Mouse (Mus musculus) mesoderm, embryonic 11.5 days (tissue): Measurements from ENCODE around the gene Phactr3.
A peak's percentile ranks its signal among the peaks of the same experiment; 100 is the strongest.

Experiments used
- DNase-seq: peaks from one replicate; pipeline ENCODE4 v3.0.0-alpha.2; 2012; ENCODE audit warnings: low read depth, low spot score

Phactr3 gene

GRCm38 (mm10) chr2:178257117-178257825 is 138.5 kb downstream of the Phactr3 start:
- peak; percentile 74 for DNase-seq

DNA sequence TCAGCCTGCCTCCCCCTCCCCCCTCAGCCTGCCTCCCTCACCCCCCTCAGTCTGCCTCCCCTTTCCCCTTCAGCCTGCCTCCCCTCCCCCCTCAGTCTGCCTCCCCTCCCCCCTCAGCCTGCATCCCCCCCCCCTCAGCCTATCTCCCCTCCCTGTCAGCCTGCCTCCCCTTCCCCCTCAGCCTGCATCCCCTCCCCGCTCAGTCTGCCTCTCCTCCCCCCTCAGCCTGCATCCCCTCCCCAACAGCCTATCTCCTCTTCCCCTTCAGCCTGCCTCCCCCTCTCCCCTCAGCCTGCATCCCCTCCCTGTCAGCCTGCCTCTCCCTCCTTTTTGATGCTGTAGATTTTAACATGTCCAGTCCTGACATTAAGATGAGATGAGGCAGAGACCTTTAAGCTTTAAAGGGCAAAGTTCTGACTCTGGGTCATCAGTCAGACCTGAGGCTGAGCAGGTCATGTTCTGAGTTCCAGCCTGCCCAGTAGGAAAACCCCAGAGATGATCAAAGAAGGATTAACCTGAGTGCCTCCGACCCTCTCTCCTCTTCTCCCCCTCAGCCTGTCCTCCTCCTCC is 139.3 kb downstream of the Phactr3 start:
- peak; percentile 29 for DNase-seq

- no peak for DNase-seq
Observed at GRCm38 (mm10) chr2:178263055-178263454, 144.3 kb downstream of the Phactr3 start.

DNA sequence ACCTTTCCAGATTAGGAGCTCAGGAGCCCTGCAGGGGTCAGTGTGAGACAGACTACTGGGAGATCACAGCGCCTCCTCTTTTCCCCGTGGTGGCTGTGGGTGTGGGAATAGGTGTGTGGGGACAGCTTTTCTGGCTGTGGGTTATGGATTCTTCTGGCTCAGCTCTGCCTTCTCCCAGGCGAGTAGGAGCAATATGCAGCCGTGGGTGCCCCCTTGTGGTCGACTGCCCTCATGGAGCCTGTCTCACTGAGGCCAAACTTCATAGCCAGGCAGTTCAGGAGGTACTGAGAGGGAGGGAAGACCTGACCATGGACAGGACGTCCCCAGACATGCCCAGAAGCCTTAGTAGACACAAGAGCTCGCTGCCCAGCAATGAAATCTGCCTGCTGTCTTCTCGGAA is 145.6 kb downstream of the Phactr3 start:
- DNase-seq = peak; percentile 82

- no peak for DNase-seq
Observed at GRCm38 (mm10) chr2:178265454-178265853, 146.7 kb downstream of the Phactr3 start.

DNA sequence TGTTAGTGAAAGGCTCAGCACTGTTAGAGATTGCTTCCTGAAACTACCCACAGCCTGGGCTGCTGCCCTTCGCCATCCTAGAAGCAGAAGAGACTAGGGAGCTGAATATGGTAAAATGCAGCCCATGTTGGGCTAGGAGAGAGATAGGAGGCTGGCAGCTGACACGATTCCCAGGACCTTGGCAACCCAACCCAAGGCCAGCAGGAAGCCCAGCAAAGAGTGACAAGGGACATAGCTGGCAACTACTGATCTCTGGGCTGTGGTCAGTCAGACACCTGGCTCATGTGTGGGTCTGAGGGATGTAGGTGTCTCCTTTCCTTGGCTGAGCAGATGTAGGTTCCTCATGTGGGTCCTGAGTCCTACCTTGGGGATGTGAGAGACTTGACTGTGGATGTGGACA is 152.0 kb downstream of the Phactr3 start:
- DNase-seq = no peak

DNA sequence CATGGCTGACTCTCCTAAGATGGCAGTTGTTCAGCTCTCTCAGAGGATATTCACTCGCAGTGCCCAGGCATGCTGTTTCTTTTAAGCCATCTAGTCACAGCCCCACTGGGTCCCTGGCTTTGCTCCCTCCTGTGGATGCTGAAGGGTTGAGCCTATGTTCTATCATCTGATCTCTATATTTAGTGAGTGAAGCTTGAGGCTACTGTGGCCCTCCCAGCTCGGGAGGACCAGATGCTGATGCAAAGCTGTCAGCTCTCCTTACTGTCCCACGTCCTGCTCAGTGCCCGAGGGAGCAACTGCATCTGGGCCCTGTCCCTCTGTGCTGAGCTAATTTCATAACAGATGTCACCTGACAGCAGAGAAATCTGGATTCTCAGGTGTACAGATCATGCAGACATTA is 153.6 kb downstream of the Phactr3 start:
- no peak for DNase-seq

DNA sequence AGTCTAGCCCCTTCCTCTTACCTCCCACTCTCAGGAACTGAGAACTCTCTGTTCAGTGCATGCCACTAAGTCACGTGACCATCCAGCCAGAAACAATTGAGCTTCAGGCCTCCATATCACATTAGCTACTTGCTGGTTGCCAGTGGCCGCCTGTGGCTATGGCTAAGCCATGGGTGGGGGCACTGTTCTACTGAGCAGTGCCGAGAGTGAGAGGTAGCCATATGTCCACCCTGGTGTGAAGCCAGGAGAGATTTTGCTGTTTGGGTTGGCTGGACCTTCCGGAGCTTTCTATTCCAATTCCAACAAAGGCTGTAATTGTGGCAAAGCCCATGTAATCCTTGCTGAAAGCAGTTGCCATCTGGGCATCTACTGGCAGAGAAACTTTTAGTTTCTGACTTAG is 155.4 kb downstream of the Phactr3 start:
- DNase-seq = no peak

DNA sequence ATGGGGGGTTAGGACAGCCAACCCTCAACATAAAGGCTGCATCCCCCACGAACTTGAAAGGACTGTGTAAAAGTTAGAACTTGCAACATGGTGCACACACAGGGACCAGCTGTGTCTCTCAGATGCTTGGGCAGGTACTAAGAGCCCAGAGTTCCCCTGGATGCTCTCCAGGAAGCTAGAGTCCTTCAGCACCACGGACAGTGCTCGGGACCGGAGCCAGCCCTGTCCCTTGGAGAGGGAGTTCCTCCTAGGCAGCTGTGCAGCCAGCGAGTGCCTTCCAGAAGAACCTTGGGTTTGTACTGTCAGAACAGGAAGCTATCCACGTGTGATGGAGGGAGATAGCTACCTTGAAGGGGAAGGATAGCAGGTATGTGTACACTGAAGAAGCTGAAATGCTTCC is 158.4 kb downstream of the Phactr3 start:
- peak; percentile 77 for DNase-seq

DNA sequence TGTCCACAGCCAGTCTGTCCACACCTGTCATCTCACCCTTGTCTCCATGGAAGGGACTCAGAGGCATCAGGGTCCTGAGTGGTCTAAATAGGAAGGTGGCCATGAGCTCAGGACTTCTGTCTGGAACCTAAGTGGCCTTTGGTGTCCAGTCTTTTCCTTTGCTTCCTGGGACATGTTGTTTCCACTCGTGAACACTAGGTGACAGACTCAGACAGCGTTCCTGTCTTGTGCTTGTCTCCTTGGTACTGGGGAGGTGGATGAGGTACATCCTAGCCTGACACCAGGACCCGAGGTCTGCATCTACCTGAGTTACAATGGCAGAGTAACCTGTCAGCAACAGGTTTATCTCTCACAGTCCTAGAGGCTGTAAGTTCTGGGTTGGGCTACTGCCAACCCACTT is 162.4 kb downstream of the Phactr3 start:
- DNase-seq = no peak

DNA sequence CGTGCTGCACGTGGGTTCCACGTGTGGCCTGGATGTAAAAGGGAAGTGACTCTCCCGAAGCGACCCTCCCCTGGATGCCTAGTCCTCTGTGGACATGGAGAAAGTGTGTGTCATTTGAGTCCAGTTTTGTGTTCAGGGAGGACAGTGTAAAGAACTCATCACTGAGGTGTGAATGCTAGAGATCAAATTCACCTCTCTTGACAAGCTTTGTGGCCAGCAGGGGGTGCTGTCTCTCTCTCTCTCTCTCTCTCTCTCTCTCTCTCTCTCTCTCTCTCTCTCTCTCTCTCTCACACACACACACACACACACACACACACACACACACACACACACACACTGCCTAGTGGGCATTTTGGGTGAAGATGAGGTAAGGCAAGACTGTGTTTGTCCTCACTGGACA is 168.5 kb downstream of the Phactr3 start:
- peak; percentile 25 for DNase-seq

DNA sequence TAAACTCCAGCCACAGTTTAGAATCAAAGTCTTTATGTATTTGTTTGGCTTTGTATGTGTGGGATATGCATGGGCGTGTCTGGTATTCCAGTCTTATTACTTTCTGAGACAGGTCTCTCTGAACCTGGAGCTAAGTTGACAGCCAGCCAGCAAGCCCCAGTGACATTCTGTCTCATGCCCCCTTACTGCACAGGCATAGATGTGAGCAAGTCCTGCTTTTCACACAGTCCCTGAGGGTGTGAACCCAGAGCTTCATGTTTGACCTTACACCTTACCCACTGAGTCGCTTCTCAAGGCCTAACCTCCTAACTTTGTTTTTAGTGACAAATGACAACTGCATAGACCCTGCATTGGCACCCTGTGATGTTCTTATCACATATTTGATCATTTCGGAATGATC is 169.9 kb downstream of the Phactr3 start:
- DNase-seq = no peak

- DNase-seq = peak; percentile 71
Observed at GRCm38 (mm10) chr2:178303453-178304187, 184.8 kb downstream of the Phactr3 start.

DNA sequence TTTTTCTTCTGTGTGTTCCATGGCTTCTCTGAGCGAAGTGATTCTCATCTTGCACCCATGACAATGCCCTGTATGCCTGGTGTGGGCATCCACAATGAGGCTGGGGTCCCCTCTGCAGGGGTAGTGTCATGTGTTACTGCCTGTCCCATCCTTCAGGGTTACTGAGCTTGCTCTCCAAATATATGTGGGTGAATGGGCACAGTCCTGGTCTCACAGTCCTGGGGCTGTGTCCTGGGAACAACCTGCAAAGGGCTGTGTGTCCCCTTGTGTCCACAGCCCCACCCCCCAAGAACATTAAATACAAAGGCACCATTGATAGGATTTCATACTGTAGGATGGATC is 185.4 kb downstream of the Phactr3 start:
- DNase-seq = no peak

DNA sequence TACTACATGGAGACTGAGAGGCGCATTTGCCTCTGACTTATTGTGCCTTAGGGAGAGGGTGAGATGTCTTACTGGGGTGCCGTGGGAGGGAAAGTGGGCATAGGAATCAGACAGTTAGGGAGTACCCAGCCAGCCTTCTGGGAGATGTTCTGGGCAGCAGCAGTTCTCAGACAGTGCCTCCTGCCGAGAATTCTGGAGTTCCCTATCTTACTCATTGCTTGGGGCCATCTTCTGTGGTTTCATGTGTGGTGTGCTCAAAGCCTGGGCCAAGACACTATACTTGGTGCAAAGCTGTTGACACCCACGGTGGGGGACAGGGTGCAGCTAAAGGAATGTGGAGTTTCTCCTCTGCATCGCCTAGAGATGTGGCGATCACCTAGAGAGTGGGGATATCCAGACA is 185.9 kb downstream of the Phactr3 start:
- no peak for DNase-seq

DNA sequence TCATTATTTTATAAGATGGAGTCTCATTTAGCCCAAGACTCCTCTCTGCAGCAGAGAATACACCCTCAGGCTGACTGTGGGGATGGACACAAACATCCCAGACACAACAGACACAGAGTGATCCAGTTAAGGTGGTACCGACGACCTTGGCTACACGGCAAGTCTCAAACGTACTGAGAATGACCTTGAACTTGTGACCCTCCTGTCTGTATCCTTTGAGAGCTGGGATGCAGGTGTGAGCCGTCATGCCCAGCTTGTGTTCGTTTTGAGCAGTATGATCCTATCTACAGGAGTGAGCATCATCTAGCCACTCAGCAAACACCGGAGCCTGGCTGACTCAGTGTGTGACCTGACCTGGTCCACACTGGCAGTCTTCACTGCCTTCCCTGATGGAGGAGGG is 194.8 kb downstream of the Phactr3 start:
- DNase-seq = no peak

DNA sequence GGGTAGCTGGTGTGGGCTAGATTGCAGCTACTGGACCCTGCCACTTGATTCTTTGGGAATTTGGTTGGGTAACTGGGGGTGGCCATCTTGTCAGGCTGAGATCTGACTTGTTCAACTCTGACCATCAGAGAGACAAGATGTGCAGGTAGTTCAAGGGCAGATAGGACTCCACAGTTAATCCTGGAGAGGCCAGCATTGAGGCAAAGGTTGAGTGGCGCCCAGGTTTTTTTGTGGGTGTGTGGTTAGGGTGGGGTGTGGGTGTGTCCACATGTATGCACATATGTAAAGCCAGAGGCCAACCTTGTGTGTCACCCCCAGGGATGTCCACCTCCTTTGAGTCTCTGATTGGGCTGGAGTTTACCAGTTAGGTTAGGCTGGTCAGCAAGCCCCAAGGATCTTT is 197.5 kb downstream of the Phactr3 start:
- DNase-seq = no peak

GRCm38 (mm10) chr2:178319766-178320165 is 201.0 kb downstream of the Phactr3 start:
- DNase-seq = no peak

DNA sequence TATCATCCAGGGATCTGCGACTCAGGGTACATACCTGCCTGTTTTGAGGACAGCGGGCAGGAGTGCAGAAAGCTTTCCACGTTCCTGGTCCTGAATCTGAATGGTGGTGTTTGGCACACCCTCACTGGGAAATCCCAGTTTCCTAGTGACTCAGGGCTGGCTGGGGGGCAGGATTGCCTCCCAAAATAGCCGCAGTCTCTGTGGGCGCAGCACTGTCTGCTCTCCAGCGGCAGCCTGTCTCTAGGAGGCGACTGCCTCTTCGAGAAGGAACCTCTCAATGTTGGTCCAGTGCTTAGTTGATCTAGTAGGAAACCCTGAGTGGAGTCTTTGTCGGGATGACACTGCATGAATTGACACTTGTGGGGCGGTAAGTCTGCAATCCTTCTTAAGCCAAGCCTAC is 202.5 kb downstream of the Phactr3 start:
- DNase-seq = no peak

DNA sequence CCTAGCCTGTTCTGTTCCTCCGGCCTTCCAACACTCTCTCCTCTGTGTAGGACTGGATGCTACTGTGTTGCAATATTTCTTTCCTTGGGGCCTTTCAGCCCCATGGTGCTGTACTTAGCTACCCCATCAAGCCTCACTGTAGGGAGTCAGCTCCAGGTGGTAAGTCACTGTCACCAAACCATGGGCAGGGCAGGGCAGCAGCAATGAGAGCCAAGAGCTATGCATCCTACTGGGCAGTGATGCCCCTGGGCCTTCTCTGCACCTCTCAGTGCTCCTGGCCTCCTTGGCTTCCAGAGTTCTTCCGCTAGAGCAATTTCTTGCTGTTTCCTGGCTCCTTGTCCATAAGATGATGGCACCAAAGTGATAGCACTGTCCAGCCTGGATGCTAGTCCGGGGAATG is 205.6 kb downstream of the Phactr3 start:
- no peak for DNase-seq

GRCm38 (mm10) chr2:178324818-178325217 is 206.0 kb downstream of the Phactr3 start:
- no peak for DNase-seq

GRCm38 (mm10) chr2:178326067-178326466 is 207.3 kb downstream of the Phactr3 start:
- DNase-seq = no peak
